Mouse (Mus musculus): ENCODE results near the gene Ctnnbip1. TPM values are rescaled to one million over a fixed set of nuclear protein-coding genes. Genes with fewer than 3 reads are reported as not detected.
A peak's percentile ranks its signal among the peaks of the same experiment; 100 is the strongest.

Ctnnbip1 gene
- total and polyA plus RNA-seq, 2 experiments from 2014 or later = 31.8 to 53.6 TPM

- TF ChIP-seq CTCF (IDR thresholded peaks at IDR 0.05; ENCODE audit: low read depth) (peak; percentile 99), EP300 (IDR thresholded peaks at IDR 0.05; ENCODE audit: low read depth) (no peak)
- ATAC-seq (ENCODE audit: insufficient read depth, low read depth) = no peak
- Histone ChIP-seq H3K9me3 (replicated peaks; ENCODE audit: control insufficient read depth, low read length) (no peaks in the 10 kb centered on the region), H3K9ac (replicated peaks; ENCODE audit: low read depth, low read length) (no peak overlapping the region), H3K4me3 (ENCODE audit: low read depth, low read length) (no peak overlapping the region), H3K27ac (ENCODE audit: low read depth) (no peak overlapping the region), H3K27me3 (ENCODE audit: control insufficient read depth, insufficient read depth, low read length) (no peaks in the 10 kb centered on the region), H3K4me2 (ENCODE audit: low read depth, low read length) (no peak overlapping the region), H3K36me3 (replicated peaks; ENCODE audit: control insufficient read depth, insufficient read depth, low read length) (peaks cover 25% of the 10 kb centered on the region), H3K4me1 (ENCODE audit: control insufficient read depth, insufficient read depth) (peaks cover 8% of the 10 kb centered on the region; the same call in 1 of the 2 replicates)
- 42% methylated on average over 10 of the region's 10 CpGs for WGBS
- peak; percentile 75 for DNase-seq (ENCODE audit: low spot score)
These were observed 25.0 kb downstream of the Ctnnbip1 start for GRCm38 (mm10) chr4:149542927-149543553.

- TF ChIP-seq CTCF (IDR thresholded peaks at IDR 0.05; ENCODE audit: low read depth) = no peak
- no peak for TF ChIP-seq EP300 (IDR thresholded peaks at IDR 0.05; ENCODE audit: low read depth)
- ATAC-seq (ENCODE audit: insufficient read depth, low read depth) (no peak), DNase-seq (ENCODE audit: low spot score) (no peak)
- no peaks in the 10 kb centered on the region for H3K4me1 ChIP-seq (ENCODE audit: control insufficient read depth, insufficient read depth)
- no peak overlapping the region for H3K9ac ChIP-seq (replicated peaks; ENCODE audit: low read depth, low read length)
- no peak overlapping the region for H3K4me3 ChIP-seq (ENCODE audit: low read depth, low read length)
- H3K9me3 ChIP-seq (replicated peaks; ENCODE audit: control insufficient read depth, low read length) = no peaks in the 10 kb centered on the region
- 0 out of 2 replicates have a peak, but pooled peaks cover 3% of the 10 kb centered on the region for H3K27me3 ChIP-seq (ENCODE audit: control insufficient read depth, insufficient read depth, low read length)
- H3K27ac ChIP-seq (ENCODE audit: low read depth) = no peak overlapping the region
- 75% methylated on average over 8 of the region's 8 CpGs for WGBS
- H3K4me2 ChIP-seq (ENCODE audit: low read depth, low read length) = no peak overlapping the region
- peaks cover 25% of the 10 kb centered on the region for H3K36me3 ChIP-seq (replicated peaks; ENCODE audit: control insufficient read depth, insufficient read depth, low read length)
These were observed 26.9 kb downstream of the Ctnnbip1 start for GRCm38 (mm10) chr4:149544892-149545291.

GRCm38 (mm10) chr4:149546797-149547444 is 28.9 kb downstream of the Ctnnbip1 start:
- no peak overlapping the region for H3K27ac ChIP-seq (ENCODE audit: low read depth)
- no peak for ATAC-seq (ENCODE audit: insufficient read depth, low read depth)
- 82% methylated on average over 9 of the region's 9 CpGs for WGBS

GRCm38 (mm10) chr4:149547523-149547922 is 29.5 kb downstream of the Ctnnbip1 start:
- no peak for TF ChIP-seq EP300 (IDR thresholded peaks at IDR 0.05; ENCODE audit: low read depth)
- Histone ChIP-seq H3K36me3 (replicated peaks; ENCODE audit: control insufficient read depth, insufficient read depth, low read length) (peaks cover 25% of the 10 kb centered on the region), H3K4me2 (ENCODE audit: low read depth, low read length) (no peak overlapping the region), H3K27me3 (ENCODE audit: control insufficient read depth, insufficient read depth, low read length) (0 out of 2 replicates have a peak, but pooled peaks cover 3% of the 10 kb centered on the region), H3K27ac (ENCODE audit: low read depth) (no peak overlapping the region), H3K9me3 (replicated peaks; ENCODE audit: control insufficient read depth, low read length) (no peaks in the 10 kb centered on the region), H3K9ac (replicated peaks; ENCODE audit: low read depth, low read length) (no peak overlapping the region), H3K4me3 (ENCODE audit: low read depth, low read length) (no peak overlapping the region), H3K4me1 (ENCODE audit: control insufficient read depth, insufficient read depth) (no peaks in the 10 kb centered on the region)
- ATAC-seq (ENCODE audit: insufficient read depth, low read depth) (no peak), DNase-seq (ENCODE audit: low spot score) (no peak)
- 74% methylated on average over 6 of the region's 6 CpGs for WGBS

More at GRCm38 (mm10) chr4:149546797-149547444, 28.9 kb downstream of the Ctnnbip1 start:
- no peak for DNase-seq (ENCODE audit: low spot score)
- Histone ChIP-seq H3K9me3 (replicated peaks; ENCODE audit: control insufficient read depth, low read length) (no peaks in the 10 kb centered on the region), H3K4me2 (ENCODE audit: low read depth, low read length) (no peak overlapping the region), H3K36me3 (replicated peaks; ENCODE audit: control insufficient read depth, insufficient read depth, low read length) (peaks cover 25% of the 10 kb centered on the region), H3K4me3 (ENCODE audit: low read depth, low read length) (no peak overlapping the region), H3K9ac (replicated peaks; ENCODE audit: low read depth, low read length) (no peak overlapping the region), H3K4me1 (ENCODE audit: control insufficient read depth, insufficient read depth) (no peaks in the 10 kb centered on the region), H3K27me3 (ENCODE audit: control insufficient read depth, insufficient read depth, low read length) (0 out of 2 replicates have a peak, but pooled peaks cover 3% of the 10 kb centered on the region)
- TF ChIP-seq CTCF (IDR thresholded peaks at IDR 0.05; ENCODE audit: low read depth) (no peak), EP300 (IDR thresholded peaks at IDR 0.05; ENCODE audit: low read depth) (no peak)

GRCm38 (mm10) chr4:149549221-149549925 is 31.3 kb downstream of the Ctnnbip1 start:
- no peak for TF ChIP-seq EP300 (IDR thresholded peaks at IDR 0.05; ENCODE audit: low read depth)
- peak; percentile 97 for TF ChIP-seq CTCF (IDR thresholded peaks at IDR 0.05; ENCODE audit: low read depth)
- H3K4me3 ChIP-seq (ENCODE audit: low read depth, low read length) = no peak overlapping the region
- no peak overlapping the region for H3K9ac ChIP-seq (replicated peaks; ENCODE audit: low read depth, low read length)
- no peak overlapping the region for H3K4me2 ChIP-seq (ENCODE audit: low read depth, low read length)
- H3K4me1 ChIP-seq (ENCODE audit: control insufficient read depth, insufficient read depth) = no peaks in the 10 kb centered on the region
- WGBS = 67% methylated on average over 9 of the region's 9 CpGs
- 0 out of 2 replicates have a peak, but pooled peaks cover 3% of the 10 kb centered on the region for H3K27me3 ChIP-seq (ENCODE audit: control insufficient read depth, insufficient read depth, low read length)
- peaks cover 25% of the 10 kb centered on the region for H3K36me3 ChIP-seq (replicated peaks; ENCODE audit: control insufficient read depth, insufficient read depth, low read length)
- ATAC-seq (ENCODE audit: insufficient read depth, low read depth) = peak; percentile 79
- DNase-seq (ENCODE audit: low spot score) = peak; percentile 81
- H3K27ac ChIP-seq (ENCODE audit: low read depth) = no peak overlapping the region
- no peaks in the 10 kb centered on the region for H3K9me3 ChIP-seq (replicated peaks; ENCODE audit: control insufficient read depth, low read length)

Data from heart, postnatal 0 days (tissue).